Mouse (Mus musculus): ENCODE data around the gene Olfr1087. TPM values are rescaled to one million over a fixed set of nuclear protein-coding genes. Genes with fewer than 3 reads are reported as not detected.
"Not testable (repeated sequence)": the region's sequence is repeated elsewhere in the genome, so short reads cannot be mapped to it uniquely, and the experiment has no call there.

Olfr1087 gene
- not detected for polyA plus RNA-seq (2017; shearing (Covaris generic))

DNA sequence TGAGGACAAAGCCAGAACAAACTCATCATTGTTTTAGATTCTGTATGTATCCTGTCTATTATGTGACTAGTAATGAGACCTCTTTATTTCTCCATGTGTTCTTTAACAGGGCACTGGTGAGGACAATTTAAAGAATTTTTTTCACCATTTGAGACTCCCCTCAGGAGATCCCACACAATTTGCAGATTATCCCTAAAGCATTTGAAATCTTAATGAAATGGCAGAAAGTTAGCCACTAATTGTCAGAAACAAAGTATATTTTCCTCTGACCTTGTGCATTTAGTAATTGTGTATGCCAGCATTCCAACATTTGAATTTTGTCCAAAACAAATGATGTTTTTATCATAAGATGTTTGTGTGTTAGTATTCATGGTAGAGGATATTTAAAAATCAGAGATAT is at the start of gene Olfr1087:
Gene Olfr1087 (minus strand): TSS at position 101 of the 400 bp plus-strand sequence.
- no peak for ATAC-seq

DNA sequence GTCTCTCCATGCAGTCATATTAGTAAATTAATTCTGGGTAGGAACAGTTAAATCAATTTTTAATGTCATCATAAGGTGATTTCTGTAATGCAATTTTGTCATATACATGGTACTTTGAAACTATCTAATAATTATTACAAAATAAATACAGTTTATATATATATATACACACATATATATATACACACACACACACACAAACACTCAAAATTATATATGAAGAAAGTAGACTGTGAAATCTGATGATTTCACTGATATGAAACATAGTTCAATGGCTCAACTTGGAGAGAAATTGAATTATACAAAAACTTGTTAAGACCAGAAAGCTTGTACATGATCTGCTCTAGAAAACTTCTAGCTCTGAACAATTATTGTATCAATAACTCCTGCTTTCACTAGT is 35.4 kb upstream of the Olfr1087 start, which contains the start of gene Olfr1089:
Gene Olfr1089 (minus strand): TSS at position 101 of the 400 bp plus-strand sequence.
- ATAC-seq, result no peak

- no peak for ATAC-seq
These were observed 18.2 kb downstream of the Olfr1087 start, which contains the start of gene Olfr1086 for GRCm38 (mm10) chr2:86679992-86680391. TSS of gene Olfr1086 (minus strand) at chr2:86680092.

DNA sequence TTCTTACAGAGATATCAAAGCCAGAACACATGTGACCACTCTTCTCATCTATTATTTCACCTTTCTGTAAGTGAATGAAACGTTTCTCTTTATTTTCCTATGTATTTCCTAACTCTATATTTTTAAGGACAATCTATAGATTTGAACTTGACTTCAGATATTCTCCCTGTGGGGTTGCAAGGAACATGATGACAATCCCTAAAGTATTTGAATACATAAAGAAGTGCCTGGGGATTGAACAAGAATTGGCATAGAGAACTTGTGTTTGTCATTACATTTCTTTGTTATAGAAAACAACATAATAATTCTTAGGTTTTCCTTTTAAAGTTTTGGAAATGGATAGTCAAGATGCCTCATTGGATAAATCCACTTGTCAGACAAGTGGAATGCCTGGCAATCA is 36.3 kb downstream of the Olfr1087 start, which contains the start of gene Olfr1085:
Gene Olfr1085 (minus strand): TSS at position 101 of the 400 bp plus-strand sequence.
- ATAC-seq, result no peak

- ATAC-seq, result not testable (repeated sequence)
These were observed 58.6 kb downstream of the Olfr1087 start, which contains the start of gene Olfr1084 for GRCm38 (mm10) chr2:86639625-86640024. TSS of gene Olfr1084 (minus strand) at chr2:86639725.

Other genes starting within 250 kb of the Olfr1087 start
- not detected for gene Olfr1065, start 247.8 kb downstream of the Olfr1087 start, polyA plus RNA-seq (2017; shearing (Covaris generic))
- not detected for gene Olfr1066, start 242.1 kb downstream of the Olfr1087 start, polyA plus RNA-seq (2017; shearing (Covaris generic))
- gene Olfr228, start 211.0 kb downstream of the Olfr1087 start, polyA plus RNA-seq (2017; shearing (Covaris generic)), result not detected
- not detected for gene Olfr1076, start 189.9 kb downstream of the Olfr1087 start, polyA plus RNA-seq (2017; shearing (Covaris generic))
- gene Olfr1079, start 155.9 kb downstream of the Olfr1087 start, polyA plus RNA-seq (2017; shearing (Covaris generic)), result not detected
- not detected for gene Olfr1080, start 140.2 kb downstream of the Olfr1087 start, polyA plus RNA-seq (2017; shearing (Covaris generic))
- not detected for gene Olfr1082, start 99.4 kb downstream of the Olfr1087 start, polyA plus RNA-seq (2017; shearing (Covaris generic))
- not detected for gene Olfr1084, start 58.7 kb downstream of the Olfr1087 start, polyA plus RNA-seq (2017; shearing (Covaris generic))
- not detected for gene Olfr1085, start 36.4 kb downstream of the Olfr1087 start, polyA plus RNA-seq (2017; shearing (Covaris generic))
- gene Olfr1086, start 18.3 kb downstream of the Olfr1087 start, polyA plus RNA-seq (2017; shearing (Covaris generic)), result not detected
- gene Olfr1089, start 35.3 kb upstream of the Olfr1087 start, polyA plus RNA-seq (2017; shearing (Covaris generic)), result not detected
- gene Olfr1090, start 60.6 kb upstream of the Olfr1087 start, polyA plus RNA-seq (2017; shearing (Covaris generic)), result not detected
- gene Olfr1093, start 84.1 kb upstream of the Olfr1087 start, polyA plus RNA-seq (2017; shearing (Covaris generic)), result not detected
- gene Olfr141, start 111.6 kb upstream of the Olfr1087 start, polyA plus RNA-seq (2017; shearing (Covaris generic)), result not detected
- gene Olfr1094, start 126.3 kb upstream of the Olfr1087 start, polyA plus RNA-seq (2017; shearing (Covaris generic)), result not detected
- not detected for gene Olfr1095, start 153.3 kb upstream of the Olfr1087 start, polyA plus RNA-seq (2017; shearing (Covaris generic))
- gene Gm13723, start 176.4 kb upstream of the Olfr1087 start, polyA plus RNA-seq (2017; shearing (Covaris generic)), result not detected
- not detected for gene Olfr1097, start 193.8 kb upstream of the Olfr1087 start, polyA plus RNA-seq (2017; shearing (Covaris generic))
- not detected for gene Olfr1098, start 226.2 kb upstream of the Olfr1087 start, polyA plus RNA-seq (2017; shearing (Covaris generic))